Mouse (Mus musculus) left cerebral cortex, adult 8-10 months (tissue): ENCODE measurements around the gene Slc25a54. TPM values are rescaled to one million over a fixed set of nuclear protein-coding genes. Genes with fewer than 3 reads are reported as not detected.
A peak's percentile ranks its signal among the peaks of the same experiment; 100 is the strongest.

ENCODE experiments used
- DNase-seq, 2 experiments: peaks; one replicate each; pipeline ENCODE4 v3.0.0; 2022; ENCODE audit warnings: low spot score in 2 of 2
- total RNA-seq, 4 experiments: library from RNA; stranded (reverse); gene quantifications; 2 replicates each; pipeline ENCODE4 v1.2.4; 2022

Gene Slc25a54
- total RNA-seq = not detected

GRCm38 (mm10) chr3:109080169-109080568 is at the start of gene Slc25a54:
Gene Slc25a54, plus strand, starts transcription at chr3:109080469.
- DNase-seq = no peak

GRCm38 (mm10) chr3:109030817-109031216 is 49.5 kb upstream of the Slc25a54 start:
- DNase-seq = no peak

GRCm38 (mm10) chr3:109031626-109032025 is 48.6 kb upstream of the Slc25a54 start:
- DNase-seq = no peak

GRCm38 (mm10) chr3:109032306-109032705 is 48.0 kb upstream of the Slc25a54 start:
- DNase-seq = no peak

GRCm38 (mm10) chr3:109034411-109034810 is 45.9 kb upstream of the Slc25a54 start:
- no peak for DNase-seq

- DNase-seq = no peak
Measured at GRCm38 (mm10) chr3:109040908-109041307, 39.4 kb upstream of the Slc25a54 start.

GRCm38 (mm10) chr3:109043395-109043794 is 36.9 kb upstream of the Slc25a54 start:
- no peak for DNase-seq

GRCm38 (mm10) chr3:109046428-109046827 is 33.8 kb upstream of the Slc25a54 start:
- no peak for DNase-seq

GRCm38 (mm10) chr3:109047707-109048283 is 32.5 kb upstream of the Slc25a54 start:
- no peak for DNase-seq

- no peak for DNase-seq
Measured at GRCm38 (mm10) chr3:109051056-109051945, 29.0 kb upstream of the Slc25a54 start.

GRCm38 (mm10) chr3:109051946-109052331 is 28.3 kb upstream of the Slc25a54 start:
- DNase-seq = no peak

GRCm38 (mm10) chr3:109059903-109060302 is 20.4 kb upstream of the Slc25a54 start:
- DNase-seq = peak in 1 of 2 experiments; percentile 12

- no peak for DNase-seq
Measured at GRCm38 (mm10) chr3:109062391-109062790, 17.9 kb upstream of the Slc25a54 start.

GRCm38 (mm10) chr3:109062989-109063388 is 17.3 kb upstream of the Slc25a54 start:
- DNase-seq = no peak

- no peak for DNase-seq
Measured at GRCm38 (mm10) chr3:109084418-109084817, 4.1 kb downstream of the Slc25a54 start.

- DNase-seq = no peak
Measured at GRCm38 (mm10) chr3:109088460-109088859, 8.2 kb downstream of the Slc25a54 start.

- DNase-seq = no peak
Measured at GRCm38 (mm10) chr3:109104702-109105101, 24.4 kb downstream of the Slc25a54 start.

GRCm38 (mm10) chr3:109117136-109117535 is 36.9 kb downstream of the Slc25a54 start:
- no peak for DNase-seq

- DNase-seq = no peak
Measured at GRCm38 (mm10) chr3:109119562-109119961, 39.3 kb downstream of the Slc25a54 start.

GRCm38 (mm10) chr3:109119973-109120372 is 39.7 kb downstream of the Slc25a54 start:
- DNase-seq = no peak

GRCm38 (mm10) chr3:109122641-109123530 is 42.6 kb downstream of the Slc25a54 start, which contains the start of gene Slc25a24:
Gene Slc25a24, plus strand, starts transcription at chr3:109123149.
- peak in 1 of 2 experiments; percentile 10 for DNase-seq
